Mouse (Mus musculus): Measurements from ENCODE around the gene Sema4d.

Sema4d gene

GRCm38 (mm10) chr13:51732097-51732664 is 61.4 kb downstream of the Sema4d start:
- no peak for DNase-seq (ENCODE audit: extremely low read depth, low read depth)

GRCm38 (mm10) chr13:51731474-51731873 is 62.1 kb downstream of the Sema4d start:
- DNase-seq (ENCODE audit: extremely low read depth, low read depth), result no peak

DNA sequence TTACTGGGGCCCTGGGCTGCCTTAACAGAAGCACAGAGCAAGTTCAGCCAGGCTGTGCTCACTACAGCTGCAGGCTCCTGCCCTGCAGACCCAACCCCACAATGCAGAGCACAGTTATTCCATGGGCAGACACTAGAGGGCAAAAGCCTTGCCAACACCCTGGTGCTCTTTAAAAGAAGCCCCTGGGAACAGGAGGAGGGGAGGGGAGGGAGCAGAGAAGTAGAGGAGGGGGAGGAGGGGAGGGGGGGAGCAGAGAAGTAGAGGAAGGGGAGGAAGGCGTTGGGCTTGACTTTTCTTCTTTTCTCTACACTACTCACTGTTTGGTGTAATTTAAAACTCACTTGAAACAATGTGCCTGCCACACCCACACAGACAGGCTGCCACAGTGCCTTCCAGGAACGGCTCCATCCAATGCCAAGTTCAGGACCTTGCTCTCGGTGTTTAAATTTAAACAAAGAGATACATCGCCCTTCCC is 63.6 kb downstream of the Sema4d start:
- no peak for DNase-seq (ENCODE audit: extremely low read depth, low read depth)

DNA sequence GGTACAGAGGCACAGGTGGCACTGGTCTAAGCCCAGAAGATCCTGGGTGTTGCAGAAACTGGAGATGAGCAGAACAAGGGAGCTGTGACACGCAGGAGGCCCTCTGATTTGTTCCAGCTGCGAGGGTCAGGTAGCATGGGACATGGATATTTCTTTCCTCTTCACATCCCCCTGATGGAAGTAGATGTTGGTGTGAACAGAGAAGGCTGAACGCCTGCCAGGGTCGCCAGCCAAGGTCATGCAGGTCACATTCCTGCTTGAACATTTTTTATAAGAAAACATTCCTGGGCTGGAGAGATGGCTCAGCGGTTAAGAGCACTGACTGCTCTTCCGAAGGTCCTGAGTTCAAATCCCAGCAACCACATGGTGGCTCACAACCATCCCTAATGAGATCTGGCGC is 66.2 kb downstream of the Sema4d start:
- DNase-seq (ENCODE audit: extremely low read depth, low read depth), result no peak

DNA sequence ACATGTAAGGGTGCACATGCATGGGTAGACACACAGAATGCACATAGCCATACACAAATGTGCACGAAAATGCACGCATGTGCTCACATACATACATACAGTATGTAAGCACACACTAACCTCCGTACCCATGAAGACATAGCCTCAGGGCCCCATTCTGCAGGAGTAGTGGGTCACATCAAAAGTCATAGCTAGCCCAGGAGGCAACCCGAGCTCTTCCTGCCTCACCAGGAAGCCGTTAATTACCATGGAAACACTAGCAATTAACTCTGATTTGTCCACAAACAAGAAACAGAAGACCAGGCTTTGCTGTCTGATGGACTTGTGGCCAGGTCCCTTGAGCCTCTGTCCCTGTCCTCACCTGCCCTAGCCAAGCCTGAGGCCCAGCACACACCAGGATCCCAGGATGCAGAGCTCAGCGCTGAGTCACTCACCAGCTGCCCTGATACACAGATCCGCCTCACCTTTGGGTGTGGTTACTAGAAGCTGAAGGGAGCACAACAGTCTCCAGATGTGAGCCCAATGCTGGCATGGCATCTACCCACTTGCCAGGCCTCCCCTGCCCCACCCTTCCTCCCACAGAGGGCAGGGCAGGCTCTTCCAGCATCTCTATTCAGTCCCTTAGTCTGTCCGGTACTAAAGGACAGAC is 67.5 kb downstream of the Sema4d start:
- DNase-seq (ENCODE audit: extremely low read depth, low read depth), result no peak

- DNase-seq (ENCODE audit: extremely low read depth, low read depth), result no peak
Measured at GRCm38 (mm10) chr13:51725446-51725845, 68.1 kb downstream of the Sema4d start.

DNA sequence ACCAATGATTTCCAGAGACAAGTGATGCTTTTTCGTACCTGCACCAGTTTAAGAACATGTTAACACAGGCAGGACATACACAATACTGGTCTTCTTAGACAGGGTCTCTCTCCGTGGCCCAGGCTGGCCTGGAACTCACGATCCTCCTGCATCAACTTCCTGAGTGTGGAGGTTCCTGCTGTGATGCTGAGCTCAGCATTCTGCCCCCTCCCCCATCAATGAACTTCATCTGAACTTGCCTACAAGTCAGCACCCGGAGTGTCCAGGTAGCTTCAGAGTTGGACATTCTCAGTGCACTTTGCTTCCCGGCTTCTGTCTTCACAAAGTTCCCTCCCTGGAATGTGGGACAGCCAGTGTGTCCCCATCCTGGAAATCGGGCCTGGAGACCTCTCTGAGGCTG is 69.0 kb downstream of the Sema4d start:
- no peak for DNase-seq (ENCODE audit: extremely low read depth, low read depth)

- no peak for DNase-seq (ENCODE audit: extremely low read depth, low read depth)
Measured at GRCm38 (mm10) chr13:51723114-51723513, 70.4 kb downstream of the Sema4d start.

- DNase-seq (ENCODE audit: extremely low read depth, low read depth), result no peak
Measured at GRCm38 (mm10) chr13:51720556-51720955, 73.0 kb downstream of the Sema4d start.

DNA sequence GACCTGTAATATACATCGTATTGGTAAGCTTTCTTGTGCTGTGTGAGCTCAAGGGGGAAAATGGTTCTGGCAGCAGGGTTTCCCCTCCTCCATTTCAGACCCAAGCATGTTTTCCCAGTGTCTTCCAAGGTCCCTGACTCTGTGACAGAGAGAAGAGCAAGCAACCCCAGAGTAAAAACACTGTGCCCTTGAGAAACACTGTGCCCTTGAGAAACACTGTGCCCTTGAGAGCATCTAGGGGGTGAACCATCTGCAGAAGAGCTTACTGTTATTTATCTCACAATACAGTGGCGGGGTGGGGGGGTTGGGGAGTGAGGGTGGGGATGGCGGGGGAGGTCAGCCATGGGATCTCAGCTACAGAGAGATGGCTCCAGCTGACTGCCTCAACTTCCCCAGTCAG is 74.3 kb downstream of the Sema4d start:
- no peak for DNase-seq (ENCODE audit: extremely low read depth, low read depth)

GRCm38 (mm10) chr13:51716350-51717263 is 76.9 kb downstream of the Sema4d start:
- DNase-seq (ENCODE audit: extremely low read depth, low read depth), result no peak

GRCm38 (mm10) chr13:51712022-51712421 is 81.5 kb downstream of the Sema4d start:
- no peak for DNase-seq (ENCODE audit: extremely low read depth, low read depth)

- no peak for DNase-seq (ENCODE audit: extremely low read depth, low read depth)
Measured at GRCm38 (mm10) chr13:51710738-51711137, 82.8 kb downstream of the Sema4d start.

GRCm38 (mm10) chr13:51705882-51706854 is 87.4 kb downstream of the Sema4d start:
- DNase-seq (ENCODE audit: extremely low read depth, low read depth), result no peak

- no peak for DNase-seq (ENCODE audit: extremely low read depth, low read depth)
Measured at GRCm38 (mm10) chr13:51703893-51704292, 89.7 kb downstream of the Sema4d start.

GRCm38 (mm10) chr13:51698318-51698717 is 95.2 kb downstream of the Sema4d start:
- no peak for DNase-seq (ENCODE audit: extremely low read depth, low read depth)

DNA sequence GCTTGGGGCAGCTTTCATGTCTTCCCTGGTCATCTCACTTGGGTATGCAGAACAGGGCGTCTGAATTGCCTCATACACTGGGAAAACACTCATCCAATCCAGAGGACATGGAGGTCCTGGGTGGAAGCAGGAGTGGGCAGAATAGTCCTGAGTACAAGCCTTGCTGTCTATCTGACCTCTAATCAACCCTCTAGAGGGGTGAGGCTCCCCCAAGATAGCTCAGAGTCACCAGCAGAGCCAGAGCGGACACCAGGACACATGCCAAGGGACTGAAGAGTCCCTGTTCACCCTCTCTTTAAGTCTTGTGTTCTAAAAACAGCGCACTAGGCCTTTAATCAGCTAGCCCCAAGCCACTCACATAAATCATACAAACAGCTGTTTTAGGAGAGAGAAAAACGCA is 95.7 kb downstream of the Sema4d start:
- no peak for DNase-seq (ENCODE audit: extremely low read depth, low read depth)

GRCm38 (mm10) chr13:51697455-51697854 is 96.1 kb downstream of the Sema4d start:
- no peak for DNase-seq (ENCODE audit: extremely low read depth, low read depth)

DNA sequence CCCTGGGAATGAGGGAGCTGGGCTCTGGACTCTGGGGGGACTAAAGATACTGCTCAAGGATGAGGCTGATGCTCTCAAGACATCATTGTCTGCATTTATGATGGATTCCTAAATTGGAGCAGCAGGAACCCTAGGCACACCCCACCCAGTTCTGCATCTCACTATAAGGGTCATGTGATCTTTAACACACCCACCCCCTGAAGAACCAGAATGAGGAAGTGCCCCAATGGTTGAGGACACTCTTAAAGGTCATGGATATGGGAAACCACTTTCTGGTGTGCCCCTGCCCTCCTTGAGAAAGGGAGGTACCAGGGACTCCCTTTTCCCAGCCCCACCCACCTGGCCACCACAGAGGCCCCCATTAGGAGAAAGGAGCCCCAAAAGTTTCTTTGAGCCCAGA is 97.1 kb downstream of the Sema4d start:
- DNase-seq (ENCODE audit: extremely low read depth, low read depth), result peak; percentile 67

- peak; percentile 66 for DNase-seq (ENCODE audit: extremely low read depth, low read depth)
Measured at GRCm38 (mm10) chr13:51688688-51689087, 104.9 kb downstream of the Sema4d start.

DNA sequence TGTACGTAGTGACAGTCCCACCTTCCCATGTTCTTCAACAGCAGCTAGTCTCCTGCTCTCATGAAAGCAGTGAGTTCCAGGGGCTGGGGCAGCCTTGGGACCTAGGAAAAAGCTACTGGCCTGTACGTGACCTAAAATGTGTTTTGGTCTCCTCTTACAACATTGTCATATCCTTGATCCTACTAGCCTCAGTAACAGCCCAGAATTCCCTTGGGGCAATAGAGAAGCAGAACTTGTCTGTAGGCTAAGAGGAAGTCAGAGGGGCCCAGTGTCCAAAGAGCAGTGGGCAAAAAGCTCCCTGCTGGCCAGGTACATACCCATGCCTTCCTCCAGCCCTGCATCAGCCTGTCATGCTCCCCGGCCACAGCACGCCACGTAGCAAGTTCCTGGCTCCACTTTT is 106.6 kb downstream of the Sema4d start:
- no peak for DNase-seq (ENCODE audit: extremely low read depth, low read depth)

Measured in MEL-GATA-1-ER (cell line).